Mouse (Mus musculus): ENCODE measurements around the gene Brd3os. TPM values are rescaled to one million over a fixed set of nuclear protein-coding genes. Genes with fewer than 3 reads are reported as not detected.
A peak's percentile ranks its signal among the peaks of the same experiment; 100 is the strongest.

The Brd3os gene
- polyA plus RNA-seq, 1 experiment: 5.5 TPM

DNA sequence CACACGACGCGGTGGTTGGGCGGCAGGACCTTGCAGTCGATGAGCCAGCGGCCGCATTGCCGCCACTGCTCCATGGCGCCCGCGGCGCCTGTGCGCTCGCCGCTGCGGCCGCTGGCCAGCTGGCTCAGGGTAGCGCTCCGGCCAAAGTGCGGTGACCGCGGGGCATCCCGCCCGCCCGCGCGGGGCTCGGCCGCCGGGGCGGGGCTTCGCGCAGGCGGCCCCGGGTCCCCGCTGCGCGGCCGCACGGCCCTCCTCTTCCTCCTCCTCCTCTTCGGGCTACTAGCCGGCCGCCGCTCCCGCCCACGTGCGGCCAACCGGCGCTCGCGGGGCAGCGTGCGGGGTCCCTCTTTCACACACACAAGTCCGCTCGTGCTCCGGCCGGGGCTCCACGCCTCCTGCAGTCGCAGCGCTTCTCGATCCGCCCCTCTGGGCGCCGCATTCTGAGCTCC, 15.7 kb upstream of the Brd3os start:
- TF ChIP-seq CTCF (IDR thresholded peaks at IDR 0.05; ENCODE audit: control insufficient read depth, insufficient read depth, insufficient read length) (no peak), MYOD1 (IDR thresholded peaks at IDR 0.05; ENCODE audit: control insufficient read depth, insufficient read length, low read depth) (no peak), CEBPB (IDR thresholded peaks at IDR 0.05; ENCODE audit: low read depth) (no peak), FOSL1 (IDR thresholded peaks at IDR 0.05; ENCODE audit: insufficient read depth, low read length, poor library complexity, severe bottlenecking) (no peak), MAX (IDR thresholded peaks at IDR 0.05) (no peak), USF1 (IDR thresholded peaks at IDR 0.05; ENCODE audit: low read depth) (no peak), MYOG (IDR thresholded peaks at IDR 0.05; ENCODE audit: control insufficient read depth, extremely low read depth, insufficient read length) (no peak)
- Histone ChIP-seq H3K79me2 (ENCODE audit: control insufficient read depth, insufficient read depth) (peaks cover 50% of the 10 kb centered on the region), H3ac (ENCODE audit: control insufficient read depth, insufficient read length, low read depth) (peak overlapping the region; percentile 83), H3K79me3 (ENCODE audit: low read depth) (peaks cover 35% of the 10 kb centered on the region), H3K36me3 (ENCODE audit: control insufficient read depth, insufficient read depth) (no peaks in the 10 kb centered on the region), H3K4me3 (ENCODE audit: insufficient read depth, poor library complexity, severe bottlenecking) (peak overlapping the region; percentile 75), H3K27me3 (ENCODE audit: control insufficient read depth, insufficient read depth, insufficient read length) (no peaks in the 10 kb centered on the region)

- no peaks in the 10 kb centered on the region for H3K27me3 ChIP-seq (ENCODE audit: control insufficient read depth, insufficient read depth, insufficient read length)
- peaks cover 45% of the 10 kb centered on the region for H3K79me2 ChIP-seq (ENCODE audit: control insufficient read depth, insufficient read depth)
- TF ChIP-seq MAX (IDR thresholded peaks at IDR 0.05) (peak; percentile 86), FOSL1 (IDR thresholded peaks at IDR 0.05; ENCODE audit: insufficient read depth, low read length, poor library complexity, severe bottlenecking) (no peak)
- peaks cover 33% of the 10 kb centered on the region for H3K79me3 ChIP-seq (ENCODE audit: low read depth)
- peak within 1 kb of the TSS; percentile 83 for H3ac ChIP-seq (ENCODE audit: control insufficient read depth, insufficient read length, low read depth)
- peak within 1 kb of the TSS; percentile 75 for H3K4me3 ChIP-seq (ENCODE audit: insufficient read depth, poor library complexity, severe bottlenecking)
- no peaks in the 10 kb centered on the region for H3K36me3 ChIP-seq (ENCODE audit: control insufficient read depth, insufficient read depth)
These were observed 15.2 kb upstream of the Brd3os start, which contains the start of gene Vav2 for GRCm38 (mm10) chr2:27426855-27427457. Gene Vav2, minus strand, starts transcription at chr2:27427033.

- peak; percentile 77 for TF ChIP-seq CTCF (IDR thresholded peaks at IDR 0.05; ENCODE audit: control insufficient read depth, insufficient read depth, insufficient read length)
- TF ChIP-seq MAX (IDR thresholded peaks at IDR 0.05): peak; percentile 62
- no peak for TF ChIP-seq MYOG (IDR thresholded peaks at IDR 0.05; ENCODE audit: control insufficient read depth, extremely low read depth, insufficient read length)
- H3K4me3 ChIP-seq (ENCODE audit: insufficient read depth, poor library complexity, severe bottlenecking): no peak overlapping the region
- H3ac ChIP-seq (ENCODE audit: control insufficient read depth, insufficient read length, low read depth): no peak overlapping the region
- H3K79me2 ChIP-seq (ENCODE audit: control insufficient read depth, insufficient read depth): peaks cover 34% of the 10 kb centered on the region
- H3K79me3 ChIP-seq (ENCODE audit: low read depth): peaks cover 22% of the 10 kb centered on the region
- H3K36me3 ChIP-seq (ENCODE audit: control insufficient read depth, insufficient read depth): no peaks in the 10 kb centered on the region
- H3K27me3 ChIP-seq (ENCODE audit: control insufficient read depth, insufficient read depth, insufficient read length): no peaks in the 10 kb centered on the region
These were observed 14.1 kb upstream of the Brd3os start for GRCm38 (mm10) chr2:27428071-27428470.

DNA sequence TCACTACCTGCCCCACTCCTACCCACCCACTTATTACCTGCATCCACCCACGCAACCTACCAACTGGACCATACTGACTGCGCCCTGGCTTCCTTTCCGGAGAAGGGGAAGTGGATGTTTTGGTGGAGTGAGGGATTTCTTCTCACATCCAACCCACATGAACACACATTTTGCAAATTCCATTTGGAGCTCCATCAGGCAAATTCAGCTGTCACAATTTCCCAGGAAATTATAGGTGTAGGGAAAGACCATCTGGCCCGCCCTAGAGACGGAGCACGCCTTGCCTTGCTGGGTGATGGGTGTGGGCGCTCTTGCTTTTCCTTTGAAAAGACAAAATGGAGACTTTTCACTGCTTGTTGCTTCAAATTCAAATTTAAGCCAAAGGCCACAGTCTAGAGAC, 11.5 kb upstream of the Brd3os start:
- H3K79me3 ChIP-seq (ENCODE audit: low read depth): peaks cover 3% of the 10 kb centered on the region
- no peaks in the 10 kb centered on the region for H3K27me3 ChIP-seq (ENCODE audit: control insufficient read depth, insufficient read depth, insufficient read length)
- TF ChIP-seq MYOD1 (IDR thresholded peaks at IDR 0.05; ENCODE audit: control insufficient read depth, insufficient read length, low read depth) (no peak), CTCF (IDR thresholded peaks at IDR 0.05; ENCODE audit: control insufficient read depth, insufficient read depth, insufficient read length) (no peak), MYOG (IDR thresholded peaks at IDR 0.05; ENCODE audit: control insufficient read depth, extremely low read depth, insufficient read length) (no peak), MAX (IDR thresholded peaks at IDR 0.05) (no peak), CEBPB (IDR thresholded peaks at IDR 0.05; ENCODE audit: low read depth) (no peak), FOSL1 (IDR thresholded peaks at IDR 0.05; ENCODE audit: insufficient read depth, low read length, poor library complexity, severe bottlenecking) (no peak), USF1 (IDR thresholded peaks at IDR 0.05; ENCODE audit: low read depth) (no peak)
- H3K4me3 ChIP-seq (ENCODE audit: insufficient read depth, poor library complexity, severe bottlenecking): no peak overlapping the region
- peaks cover 8% of the 10 kb centered on the region for H3K79me2 ChIP-seq (ENCODE audit: control insufficient read depth, insufficient read depth)
- no peak overlapping the region for H3ac ChIP-seq (ENCODE audit: control insufficient read depth, insufficient read length, low read depth)
- H3K36me3 ChIP-seq (ENCODE audit: control insufficient read depth, insufficient read depth): no peaks in the 10 kb centered on the region

DNA sequence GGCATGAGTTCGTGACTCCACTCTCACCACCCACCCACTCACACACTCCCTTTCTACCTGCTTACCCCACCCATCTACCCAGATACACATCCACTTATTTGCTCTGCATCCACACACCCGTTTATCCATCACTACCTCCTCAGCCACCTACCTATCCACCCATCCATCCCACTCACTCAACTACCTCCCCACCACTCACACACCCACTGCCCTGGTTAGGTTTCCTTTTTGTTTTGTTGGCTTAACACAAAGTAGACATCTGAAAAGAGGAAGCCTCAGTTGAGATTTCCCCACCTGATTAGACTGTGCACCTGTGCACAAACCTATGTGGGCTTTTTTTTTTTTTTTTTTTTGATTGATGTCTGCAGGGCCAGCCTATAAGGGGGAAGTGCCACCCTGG, 9.5 kb upstream of the Brd3os start:
- TF ChIP-seq CTCF (IDR thresholded peaks at IDR 0.05; ENCODE audit: control insufficient read depth, insufficient read depth, insufficient read length) (no peak), FOSL1 (IDR thresholded peaks at IDR 0.05; ENCODE audit: insufficient read depth, low read length, poor library complexity, severe bottlenecking) (no peak), CEBPB (IDR thresholded peaks at IDR 0.05; ENCODE audit: low read depth) (no peak), MAX (IDR thresholded peaks at IDR 0.05) (no peak), MYOG (IDR thresholded peaks at IDR 0.05; ENCODE audit: control insufficient read depth, extremely low read depth, insufficient read length) (no peak), USF1 (IDR thresholded peaks at IDR 0.05; ENCODE audit: low read depth) (no peak), MYOD1 (IDR thresholded peaks at IDR 0.05; ENCODE audit: control insufficient read depth, insufficient read length, low read depth) (no peak)
- Histone ChIP-seq H3K4me3 (ENCODE audit: insufficient read depth, poor library complexity, severe bottlenecking) (no peak overlapping the region), H3K36me3 (ENCODE audit: control insufficient read depth, insufficient read depth) (no peaks in the 10 kb centered on the region), H3K27me3 (ENCODE audit: control insufficient read depth, insufficient read depth, insufficient read length) (no peaks in the 10 kb centered on the region), H3K79me3 (ENCODE audit: low read depth) (no peaks in the 10 kb centered on the region), H3K79me2 (ENCODE audit: control insufficient read depth, insufficient read depth) (no peaks in the 10 kb centered on the region), H3ac (ENCODE audit: control insufficient read depth, insufficient read length, low read depth) (no peak overlapping the region)

DNA sequence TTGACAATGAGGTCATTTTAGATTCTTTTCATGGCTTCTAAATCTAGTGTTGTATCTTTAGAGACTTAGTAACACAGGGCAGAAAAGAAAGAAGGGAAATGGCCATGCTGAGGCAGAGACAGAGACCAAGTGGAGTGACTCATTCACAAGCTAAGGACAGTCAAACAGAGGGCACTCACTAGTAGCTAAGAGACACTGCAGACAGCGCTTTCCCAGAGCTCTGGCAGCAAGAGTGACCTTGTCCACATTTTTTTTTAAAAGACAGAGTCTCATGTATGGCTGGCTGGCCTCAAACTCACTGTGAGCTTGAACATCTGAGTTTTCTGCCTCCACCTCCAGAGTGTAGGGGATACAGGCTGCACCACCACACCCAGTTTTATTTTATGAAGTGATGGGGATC, 4.2 kb upstream of the Brd3os start:
- Histone ChIP-seq H3K79me2 (ENCODE audit: control insufficient read depth, insufficient read depth) (no peaks in the 10 kb centered on the region), H3K79me3 (ENCODE audit: low read depth) (no peaks in the 10 kb centered on the region), H3ac (ENCODE audit: control insufficient read depth, insufficient read length, low read depth) (no peak overlapping the region), H3K4me3 (ENCODE audit: insufficient read depth, poor library complexity, severe bottlenecking) (no peak overlapping the region), H3K36me3 (ENCODE audit: control insufficient read depth, insufficient read depth) (no peaks in the 10 kb centered on the region), H3K27me3 (ENCODE audit: control insufficient read depth, insufficient read depth, insufficient read length) (no peaks in the 10 kb centered on the region)
- no peak for TF ChIP-seq FOSL1 (IDR thresholded peaks at IDR 0.05; ENCODE audit: insufficient read depth, low read length, poor library complexity, severe bottlenecking)
- TF ChIP-seq CTCF (IDR thresholded peaks at IDR 0.05; ENCODE audit: control insufficient read depth, insufficient read depth, insufficient read length): no peak
- no peak for TF ChIP-seq MAX (IDR thresholded peaks at IDR 0.05)
- TF ChIP-seq MYOD1 (IDR thresholded peaks at IDR 0.05; ENCODE audit: control insufficient read depth, insufficient read length, low read depth): no peak
- no peak for TF ChIP-seq CEBPB (IDR thresholded peaks at IDR 0.05; ENCODE audit: low read depth)
- TF ChIP-seq MYOG (IDR thresholded peaks at IDR 0.05; ENCODE audit: control insufficient read depth, extremely low read depth, insufficient read length): no peak
- no peak for TF ChIP-seq USF1 (IDR thresholded peaks at IDR 0.05; ENCODE audit: low read depth)

Measured in C2C12 (cell line).